Mouse (Mus musculus): ENCODE results near the gene Mkrn1. TPM values are rescaled to one million over a fixed set of nuclear protein-coding genes. Genes with fewer than 3 reads are reported as not detected.

The Mkrn1 gene
- 35.8 TPM in 2 replicates for polyA plus RNA-seq (2012; rRNA removed)

DNA sequence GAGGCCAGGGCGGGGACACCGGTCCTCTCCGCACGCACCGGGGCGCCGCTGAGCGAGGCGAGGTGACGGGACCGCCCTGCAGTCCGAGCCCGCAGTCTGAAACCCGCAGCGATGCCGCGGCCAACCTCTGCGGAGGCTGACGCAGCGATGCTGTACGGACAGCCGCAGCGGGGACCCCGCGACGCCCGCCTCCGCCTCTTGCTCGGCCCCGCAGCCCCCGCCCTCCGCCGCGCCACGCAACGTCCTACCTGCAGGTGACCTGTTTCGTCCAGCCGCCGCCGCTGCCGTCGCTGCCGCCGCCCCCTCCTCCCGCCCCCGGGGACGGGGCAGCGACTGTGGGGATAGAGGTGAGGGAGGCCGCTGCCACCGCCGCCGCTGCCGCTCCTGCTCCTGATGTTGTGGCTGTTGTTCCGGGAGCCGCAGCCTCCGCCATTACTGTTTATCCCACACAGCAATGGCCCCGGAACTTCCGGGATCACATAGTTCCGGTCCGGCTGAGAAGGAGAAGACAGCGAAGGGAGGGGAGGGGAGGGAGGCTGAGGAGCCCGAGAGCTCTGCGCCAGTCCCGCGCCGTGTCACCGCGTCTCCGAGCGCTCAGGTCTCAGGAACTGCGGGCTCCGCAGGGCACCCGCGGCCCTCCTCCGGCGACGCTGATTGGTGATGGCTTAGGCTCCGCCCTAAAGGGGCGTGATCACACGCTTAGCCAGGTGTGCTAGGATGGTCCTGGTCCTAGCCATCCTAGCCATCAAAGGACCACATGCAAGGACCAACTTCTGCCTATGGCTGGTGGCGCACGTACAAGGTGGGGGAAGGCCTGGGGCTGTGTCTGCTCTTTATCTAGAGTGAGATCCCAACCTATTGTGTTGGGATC is at the start of gene Mkrn1:
Mkrn1 (minus strand) TSS at position 612 of the 871 bp plus-strand sequence.
- peak; percentile 84 for DNase-seq
- under 1% methylated on average over 78 of the region's 82 CpGs for WGBS
- H3K4me1 ChIP-seq (ENCODE audit: control insufficient read depth, insufficient read depth, low read length): no peaks in the 10 kb centered on the region
- H3K4me3 ChIP-seq (replicated peaks; ENCODE audit: extremely low read depth, low read depth, low read length): peak within 1 kb of the TSS; percentile 64
- no peak for TF ChIP-seq CTCF (IDR thresholded peaks at IDR 0.05; ENCODE audit: insufficient read depth, low read length)
- peak; percentile 62; the same call in 1 of the 2 replicates for TF ChIP-seq POLR2A (IDR thresholded peaks at IDR 0.05; ENCODE audit: borderline replicate concordance, extremely low read depth, low read depth, low read length)

DNA sequence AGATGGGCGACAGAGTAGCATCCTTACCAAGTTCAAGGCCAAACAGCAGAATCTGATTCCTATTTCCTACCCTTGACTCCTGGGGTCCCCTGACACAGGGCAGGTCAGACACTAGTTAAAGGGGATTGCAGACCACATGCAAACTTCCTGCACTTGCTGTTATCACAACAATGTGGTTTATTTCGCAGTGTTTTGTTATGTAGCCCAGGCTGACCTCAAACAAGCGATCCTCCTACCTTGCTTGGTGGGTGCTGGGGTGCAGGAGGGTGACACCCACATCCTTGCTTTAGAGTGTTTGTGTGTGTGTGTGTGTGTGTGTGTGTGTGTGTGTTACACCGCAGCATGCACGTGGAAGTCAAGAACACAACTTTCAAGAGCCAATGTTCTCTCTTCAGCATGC is 49.2 kb upstream of the Mkrn1 start:
- 82% methylated on average over 5 of the region's 5 CpGs for WGBS
- DNase-seq: no peak
- Histone ChIP-seq H3K4me1 (ENCODE audit: control insufficient read depth, insufficient read depth, low read length) (no peaks in the 10 kb centered on the region), H3K4me3 (replicated peaks; ENCODE audit: extremely low read depth, low read depth, low read length) (no peak overlapping the region)
- TF ChIP-seq POLR2A (IDR thresholded peaks at IDR 0.05; ENCODE audit: borderline replicate concordance, extremely low read depth, low read depth, low read length) (no peak), CTCF (IDR thresholded peaks at IDR 0.05; ENCODE audit: insufficient read depth, low read length) (no peak)

DNA sequence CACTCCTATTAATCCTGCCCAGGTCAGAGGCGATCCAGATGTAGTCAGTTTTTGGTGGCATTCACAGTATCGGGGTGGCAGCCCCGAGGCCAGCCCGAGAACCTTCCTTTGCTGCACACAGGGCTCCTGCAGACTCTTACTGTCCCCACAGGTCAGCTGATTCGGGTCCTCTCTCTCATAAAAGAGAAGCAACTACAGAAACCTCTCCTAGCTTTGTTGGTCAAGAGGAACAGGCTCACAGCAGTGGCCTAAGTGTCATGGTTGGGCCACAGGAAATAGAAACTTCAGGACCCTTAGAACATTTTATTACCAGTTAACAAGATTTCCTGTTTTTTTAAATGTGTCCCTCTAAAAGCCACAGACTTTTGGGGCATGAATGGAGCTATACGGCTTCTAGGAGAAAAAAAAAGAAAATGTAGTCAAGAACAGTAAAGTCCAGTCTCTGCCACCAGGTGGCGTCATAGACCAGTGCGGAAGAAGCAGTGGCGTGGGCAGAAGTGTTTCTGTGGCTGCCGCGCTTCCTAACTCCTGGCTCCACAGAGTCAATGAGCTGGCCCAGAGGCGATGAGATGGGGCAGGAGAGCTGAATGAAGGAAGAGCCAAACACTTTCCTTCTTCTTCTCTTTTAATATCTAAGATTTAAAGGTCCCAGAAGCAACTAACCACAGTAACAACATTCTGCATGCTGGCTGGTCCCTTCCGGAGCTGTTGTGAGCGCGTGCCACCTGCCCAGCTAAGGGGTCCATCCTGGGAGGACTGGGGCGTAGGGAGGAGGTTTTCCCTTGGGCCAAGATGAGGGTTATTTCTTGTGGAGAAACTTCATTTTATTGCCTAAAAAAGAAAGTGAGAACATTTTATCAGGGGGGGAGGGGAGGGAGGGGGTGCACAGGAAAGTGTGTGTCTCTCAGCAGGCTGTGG is 42.6 kb upstream of the Mkrn1 start:
- DNase-seq: peak; percentile 76
- TF ChIP-seq CTCF (IDR thresholded peaks at IDR 0.05; ENCODE audit: insufficient read depth, low read length) (peak; percentile 85), POLR2A (IDR thresholded peaks at IDR 0.05; ENCODE audit: borderline replicate concordance, extremely low read depth, low read depth, low read length) (no peak)
- Histone ChIP-seq H3K4me1 (ENCODE audit: control insufficient read depth, insufficient read depth, low read length) (no peaks in the 10 kb centered on the region), H3K4me3 (replicated peaks; ENCODE audit: extremely low read depth, low read depth, low read length) (no peak overlapping the region)
- WGBS: 43% methylated on average over 16 of the region's 16 CpGs

DNA sequence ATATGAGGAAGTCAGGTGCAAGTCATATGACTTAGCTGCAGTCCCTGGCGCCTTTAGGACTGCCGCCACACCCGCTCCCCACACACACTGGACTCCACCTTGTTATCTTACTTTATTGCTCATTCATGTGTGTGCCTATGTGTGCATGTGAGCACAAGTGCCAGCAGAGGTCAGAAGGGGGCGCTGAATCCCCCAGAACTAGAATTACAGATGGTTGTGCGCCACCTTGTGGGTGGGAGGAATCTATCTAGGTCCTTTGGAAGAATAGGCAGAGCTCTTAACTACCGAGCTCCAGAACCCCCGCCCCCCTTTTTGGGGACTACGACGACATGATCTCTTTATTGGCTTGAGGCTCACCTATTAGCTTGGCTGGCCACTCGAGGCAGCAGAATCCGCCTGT is 39.8 kb upstream of the Mkrn1 start:
- H3K4me1 ChIP-seq (ENCODE audit: control insufficient read depth, insufficient read depth, low read length): no peaks in the 10 kb centered on the region
- DNase-seq: no peak
- 95% methylated on average over 11 of the region's 11 CpGs for WGBS

DNA sequence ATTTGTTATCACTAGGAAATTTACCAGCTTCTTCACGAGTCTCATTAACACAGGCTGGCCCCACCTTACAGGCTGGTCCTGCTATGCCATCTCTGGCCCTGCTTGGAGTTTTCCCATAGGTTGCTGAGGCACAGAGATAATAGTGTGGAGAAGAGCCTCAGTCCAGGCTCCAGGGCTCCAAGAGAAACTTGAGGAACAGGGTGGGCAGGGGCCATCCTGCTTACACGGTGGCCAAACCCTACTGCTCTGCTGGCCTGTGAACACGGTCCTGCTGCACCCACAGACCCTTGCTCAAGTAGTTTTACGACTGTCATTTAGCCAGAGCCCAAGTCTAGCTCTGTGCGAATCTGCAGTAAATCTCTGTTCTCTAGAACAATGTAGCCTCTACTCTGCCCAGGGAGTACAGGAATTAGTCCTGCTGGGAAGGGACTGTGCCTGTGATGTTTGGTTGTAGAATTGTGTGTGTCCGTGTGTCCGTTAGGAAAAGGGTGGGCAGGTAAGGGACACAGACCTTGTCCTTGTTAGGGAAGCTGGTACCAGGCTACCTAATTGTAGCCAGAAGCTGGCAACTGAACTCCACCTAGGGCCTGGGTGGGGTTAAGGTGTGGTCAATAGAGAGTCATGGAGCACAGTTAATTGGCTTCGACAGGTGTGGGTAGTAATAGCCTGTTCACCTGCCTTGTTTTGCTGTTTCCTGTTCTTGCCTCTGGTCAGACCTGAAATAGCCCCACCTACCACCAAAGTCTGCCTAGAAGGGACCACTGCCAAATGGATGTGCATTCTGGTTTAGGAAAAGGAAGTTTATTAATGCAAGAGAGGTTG is 35.3 kb upstream of the Mkrn1 start:
- TF ChIP-seq POLR2A (IDR thresholded peaks at IDR 0.05; ENCODE audit: borderline replicate concordance, extremely low read depth, low read depth, low read length) (no peak), CTCF (IDR thresholded peaks at IDR 0.05; ENCODE audit: insufficient read depth, low read length) (no peak)
- Histone ChIP-seq H3K4me1 (ENCODE audit: control insufficient read depth, insufficient read depth, low read length) (no peaks in the 10 kb centered on the region), H3K4me3 (replicated peaks; ENCODE audit: extremely low read depth, low read depth, low read length) (no peak overlapping the region)
- WGBS: 70% methylated on average over 8 of the region's 8 CpGs
- no peak for DNase-seq

More for the DNA sequence above, 39.8 kb upstream of the Mkrn1 start:
- no peak overlapping the region for H3K4me3 ChIP-seq (replicated peaks; ENCODE audit: extremely low read depth, low read depth, low read length)
- no peak for TF ChIP-seq CTCF (IDR thresholded peaks at IDR 0.05; ENCODE audit: insufficient read depth, low read length)
- TF ChIP-seq POLR2A (IDR thresholded peaks at IDR 0.05; ENCODE audit: borderline replicate concordance, extremely low read depth, low read depth, low read length): no peak

DNA sequence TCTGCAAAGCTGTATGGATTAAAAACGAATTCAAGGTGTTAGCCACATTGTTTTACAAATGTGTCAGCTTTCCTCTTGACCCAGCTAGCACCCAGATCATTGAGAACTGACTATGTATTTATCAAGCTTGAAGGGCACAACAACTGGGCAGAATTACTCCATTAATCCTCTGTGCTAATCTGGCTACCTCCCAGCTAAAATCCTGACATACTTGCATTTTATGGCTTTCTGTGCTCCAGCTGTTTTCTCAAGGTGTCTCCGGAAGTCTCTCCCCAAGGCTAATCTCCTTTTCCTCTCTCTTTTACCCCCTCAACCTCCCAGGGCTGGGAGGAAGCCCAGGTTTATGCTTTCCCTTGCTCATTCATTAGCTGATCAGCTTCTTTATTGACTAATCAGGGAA is 34.4 kb upstream of the Mkrn1 start:
- Histone ChIP-seq H3K4me1 (ENCODE audit: control insufficient read depth, insufficient read depth, low read length) (no peaks in the 10 kb centered on the region), H3K4me3 (replicated peaks; ENCODE audit: extremely low read depth, low read depth, low read length) (no peak overlapping the region)
- DNase-seq: no peak
- no peak for TF ChIP-seq POLR2A (IDR thresholded peaks at IDR 0.05; ENCODE audit: borderline replicate concordance, extremely low read depth, low read depth, low read length)
- TF ChIP-seq CTCF (IDR thresholded peaks at IDR 0.05; ENCODE audit: insufficient read depth, low read length): no peak
- WGBS: 63% methylated on average over 2 of the region's 2 CpGs

DNA sequence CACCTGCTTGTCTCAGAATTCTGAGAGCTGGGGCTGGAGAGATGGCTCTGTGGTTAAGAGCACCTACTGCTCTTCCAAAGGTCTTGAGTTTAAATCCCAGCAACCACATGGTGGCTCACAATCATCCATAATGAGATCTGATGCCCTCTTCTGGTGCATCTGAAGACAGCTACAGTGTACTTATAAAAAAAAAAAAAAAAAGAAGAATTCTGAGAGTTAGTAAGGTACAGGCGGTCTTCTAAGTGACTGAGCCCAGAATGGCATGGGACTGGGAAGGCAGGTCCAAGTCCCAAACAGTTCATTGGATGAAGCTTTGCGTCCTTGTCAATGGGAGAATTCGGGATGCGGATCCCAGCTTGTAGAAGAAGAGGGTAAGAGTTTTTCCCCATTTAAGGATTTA is 33.3 kb upstream of the Mkrn1 start:
- Histone ChIP-seq H3K4me1 (ENCODE audit: control insufficient read depth, insufficient read depth, low read length) (no peaks in the 10 kb centered on the region), H3K4me3 (replicated peaks; ENCODE audit: extremely low read depth, low read depth, low read length) (no peak overlapping the region)
- DNase-seq: no peak
- WGBS: 83% methylated on average over 4 of the region's 4 CpGs
- TF ChIP-seq CTCF (IDR thresholded peaks at IDR 0.05; ENCODE audit: insufficient read depth, low read length) (no peak), POLR2A (IDR thresholded peaks at IDR 0.05; ENCODE audit: borderline replicate concordance, extremely low read depth, low read depth, low read length) (no peak)

DNA sequence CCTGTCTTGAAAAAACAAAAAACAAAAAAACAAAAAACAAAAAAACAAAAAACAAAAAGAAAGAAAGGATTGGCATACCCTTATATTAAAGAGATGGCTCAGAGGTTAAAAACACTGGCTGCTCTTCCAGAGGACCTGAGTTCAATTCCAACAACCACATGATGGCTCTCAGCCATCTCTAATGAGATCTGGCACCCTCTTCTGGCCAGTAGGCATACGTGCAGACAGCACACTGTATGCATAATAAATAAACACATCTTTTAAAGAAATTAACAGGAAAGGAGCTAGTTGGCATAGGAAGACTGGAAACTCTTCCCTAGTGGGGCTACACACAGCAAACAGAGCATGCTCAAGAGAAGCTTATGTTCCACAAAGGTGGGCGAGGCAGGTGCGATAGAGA is 30.8 kb upstream of the Mkrn1 start:
- H3K4me1 ChIP-seq (ENCODE audit: control insufficient read depth, insufficient read depth, low read length): no peaks in the 10 kb centered on the region
- no peak for DNase-seq
- TF ChIP-seq CTCF (IDR thresholded peaks at IDR 0.05; ENCODE audit: insufficient read depth, low read length) (no peak), POLR2A (IDR thresholded peaks at IDR 0.05; ENCODE audit: borderline replicate concordance, extremely low read depth, low read depth, low read length) (no peak)
- H3K4me3 ChIP-seq (replicated peaks; ENCODE audit: extremely low read depth, low read depth, low read length): no peak overlapping the region
- 75% methylated on average over 3 of the region's 3 CpGs for WGBS

DNA sequence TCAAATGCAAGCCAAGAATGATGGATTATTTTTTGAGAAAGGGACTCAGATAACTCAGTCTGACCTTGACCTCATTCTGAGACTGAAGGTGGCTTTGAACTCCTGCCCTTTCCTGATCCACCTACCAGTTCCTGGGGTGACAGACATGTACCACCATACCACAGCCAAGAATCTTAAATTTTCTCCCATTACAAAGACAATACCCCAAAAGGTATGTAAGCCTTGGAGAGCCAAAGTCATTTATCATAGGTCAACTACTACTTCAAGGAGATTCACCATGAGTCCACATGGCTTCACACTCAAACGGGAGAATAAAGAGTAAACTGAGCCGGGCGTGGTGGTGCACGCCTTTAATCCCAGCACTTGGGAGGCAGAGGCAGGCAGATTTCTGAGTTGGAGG is 30.3 kb upstream of the Mkrn1 start:
- no peaks in the 10 kb centered on the region for H3K4me1 ChIP-seq (ENCODE audit: control insufficient read depth, insufficient read depth, low read length)
- DNase-seq: no peak
- H3K4me3 ChIP-seq (replicated peaks; ENCODE audit: extremely low read depth, low read depth, low read length): no peak overlapping the region
- no peak for TF ChIP-seq CTCF (IDR thresholded peaks at IDR 0.05; ENCODE audit: insufficient read depth, low read length)
- no peak for TF ChIP-seq POLR2A (IDR thresholded peaks at IDR 0.05; ENCODE audit: borderline replicate concordance, extremely low read depth, low read depth, low read length)
- 88% methylated on average over 4 of the region's 4 CpGs for WGBS

Data from lung, adult 2 months (tissue).